Mouse (Mus musculus): ENCODE results near the gene Exosc8. TPM values are rescaled to one million over a fixed set of nuclear protein-coding genes. Genes with fewer than 3 reads are reported as not detected.

Exosc8 gene
- polyA plus RNA-seq, 1 experiment = 49.7 TPM

- DNase-seq (ENCODE audit: low spot score) = no peak
Observed at GRCm38 (mm10) chr3:54681310-54682204, 53.6 kb downstream of the Exosc8 start.

Other genes starting within 250 kb of the Exosc8 start
- 66.8 and 68.4 TPM in 2 replicates for gene Supt20, start 42.6 kb downstream of the Exosc8 start, polyA plus RNA-seq (2012; rRNA removed)
- gene Gm21958, start 21.0 kb downstream of the Exosc8 start, polyA plus RNA-seq (2012; rRNA removed) = not detected in 2 replicates
- 33.8 and 41.4 TPM in 2 replicates for gene Alg5, start 146 bp upstream of the Exosc8 start, polyA plus RNA-seq (2012; rRNA removed)
- gene Smad9, start 20.2 kb upstream of the Exosc8 start, polyA plus RNA-seq (2012; rRNA removed) = 7.6 and 10.3 TPM in 2 replicates
- gene Rfxap, start 72.4 kb upstream of the Exosc8 start, polyA plus RNA-seq (2012; rRNA removed) = 28.6 and 31.6 TPM in 2 replicates
- gene Sertm1, start 180.5 kb upstream of the Exosc8 start, polyA plus RNA-seq (2012; rRNA removed) = not detected in 2 replicates

Data from urinary bladder, adult 2 months (tissue).